Mouse (Mus musculus) left cerebral cortex, postnatal 10 days (tissue): ENCODE measurements around the gene Oaz3. TPM values are rescaled to one million over a fixed set of nuclear protein-coding genes. Genes with fewer than 3 reads are reported as not detected.

Experiments used
- DNase-seq, 2 experiments: peaks; one replicate each; pipeline ENCODE4 v3.0.0; 2021 to 2022; ENCODE audit warnings: low spot score in 2 of 2, mixed read lengths in 1 of 2; ENCODE audit errors: extremely low spot score in 1 of 2
- intact Hi-C: fragments of 180-260 bp; cut with DNase I; formaldehyde crosslinking; loops from one replicate; pipeline ENCODE4 v1.15.1; 2025
- total RNA-seq, 2 experiments: library from RNA; stranded (reverse); gene quantifications; 2 replicates each; pipeline ENCODE4 v1.2.3; 2021

The Oaz3 gene
- total RNA-seq, 2 experiments from 2014 or later = not detected

- DNase-seq = no peak
- intact Hi-C loops = no loop called here
Observed at GRCm38 (mm10) chr3:94463926-94464578, 20.3 kb upstream of the Oaz3 start.

- intact Hi-C loops = loop anchor here (5.0 kb wide), 1 partner anchor 137 kb away; no protein-coding TSS in a partner anchor
Observed at GRCm38 (mm10) chr3:94459834-94460233, 16.1 kb upstream of the Oaz3 start.

DNA sequence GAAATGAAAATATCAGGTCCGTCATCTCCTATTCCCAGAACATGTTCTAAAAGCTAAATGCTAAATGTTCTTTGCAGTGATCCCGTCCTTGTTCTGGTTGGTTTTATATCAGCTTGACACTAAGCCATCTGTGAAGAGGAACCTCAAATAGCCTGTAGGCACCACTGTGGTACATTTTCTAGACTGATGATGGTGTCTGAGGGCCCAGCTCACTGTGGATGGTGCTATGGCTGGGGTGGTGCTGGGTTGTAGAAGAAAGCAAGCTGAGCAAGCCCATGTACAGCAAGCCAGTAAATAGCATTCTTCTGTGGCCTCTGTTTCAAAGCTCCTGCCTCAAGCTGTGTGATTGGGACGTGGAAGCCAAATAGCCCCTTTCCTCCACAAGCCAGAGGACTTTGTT is 13.3 kb upstream of the Oaz3 start:
- intact Hi-C loops = loop anchor here (2.0 to 5.0 kb wide), 2 partner anchors 46 to 140 kb away; no protein-coding TSS in a partner anchor
- no peak for DNase-seq

More at GRCm38 (mm10) chr3:94459834-94460233, 16.1 kb upstream of the Oaz3 start:
- no peak for DNase-seq

DNA sequence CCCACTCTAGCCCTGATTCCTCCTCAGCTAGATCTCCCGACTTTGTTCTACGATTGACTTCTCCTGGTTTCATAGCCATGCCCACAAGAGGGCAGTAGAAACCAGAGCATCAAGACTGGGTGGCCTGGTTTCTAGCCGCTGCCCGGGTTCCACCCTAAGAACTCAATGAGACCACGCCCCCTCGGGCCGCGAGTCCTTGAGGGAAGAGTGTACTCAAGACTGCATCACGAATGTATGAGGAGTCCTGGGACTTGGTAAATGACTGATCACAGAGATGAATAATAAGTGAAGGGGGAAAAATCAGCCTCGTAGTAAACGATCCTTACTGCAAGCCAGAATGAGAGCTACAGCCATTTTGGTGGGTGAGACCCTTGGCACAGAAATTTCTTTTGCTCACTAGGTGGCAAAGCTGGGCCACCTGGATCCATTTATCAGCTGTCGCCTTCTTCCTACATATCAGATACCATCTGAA is 12.8 kb upstream of the Oaz3 start:
- intact Hi-C loops = loop anchor here (2.0 to 5.0 kb wide), 2 partner anchors 46 to 141 kb away; no protein-coding TSS in a partner anchor
- peak; percentile 83 to 88 for DNase-seq

DNA sequence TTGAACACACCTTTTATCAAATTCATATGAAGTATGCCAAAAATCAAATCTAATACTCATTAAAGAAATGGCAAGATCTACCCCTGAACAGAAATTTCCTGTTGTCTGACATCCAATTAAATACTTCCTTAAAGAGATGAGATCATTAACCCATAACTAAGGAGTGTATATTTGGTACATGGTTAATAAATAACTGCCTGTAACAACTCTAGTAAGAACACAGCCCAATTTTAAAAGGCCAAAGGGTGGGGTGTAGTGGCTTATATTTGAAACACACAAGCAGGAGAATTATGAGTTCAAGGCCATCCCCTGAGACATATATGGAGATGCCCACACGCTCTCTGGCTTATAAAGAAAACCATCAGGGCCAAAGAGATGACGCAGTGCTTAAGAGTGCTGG is 5.7 kb upstream of the Oaz3 start:
- DNase-seq = no peak
- intact Hi-C loops = no loop called here

DNA sequence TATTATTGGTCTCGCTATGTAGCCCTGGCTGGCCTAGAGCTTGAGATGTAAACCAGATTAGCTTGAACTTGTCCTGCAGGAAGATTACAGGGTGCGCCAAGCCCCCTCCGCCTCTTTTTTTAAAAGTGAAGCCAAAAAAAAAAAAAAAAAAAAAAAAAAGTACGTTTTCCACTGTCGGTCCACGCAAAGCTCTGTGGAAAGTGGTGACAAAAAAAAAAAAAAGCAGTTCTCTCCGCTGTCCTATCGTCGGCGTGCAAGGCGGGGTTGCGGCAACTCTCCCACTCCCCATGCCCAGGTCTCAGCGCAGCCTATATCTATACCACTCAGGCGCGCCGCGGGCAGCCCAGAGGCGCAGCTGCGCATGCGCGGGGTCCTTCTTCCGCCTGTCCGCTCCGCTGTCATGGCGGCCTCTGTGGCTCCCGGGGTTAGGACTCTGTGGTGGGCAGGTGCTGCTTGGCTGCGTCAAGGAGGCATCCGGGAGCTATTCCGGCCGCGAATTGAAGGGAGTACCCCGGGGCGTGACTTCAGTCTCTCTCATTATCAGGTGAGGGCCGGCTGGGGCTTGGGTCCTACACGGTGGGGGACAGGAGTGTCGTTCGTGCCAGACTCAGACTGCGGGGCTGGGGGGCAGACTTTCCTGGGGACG is 641 bp downstream of the Oaz3 start, which contains the start of gene Mrpl9:
Mrpl9 (plus strand) TSS at position 368 of the 646 bp plus-strand sequence.
- intact Hi-C loops = loop anchor here (2.0 kb wide), 1 partner anchor 76 kb away; no protein-coding TSS in a partner anchor

DNA sequence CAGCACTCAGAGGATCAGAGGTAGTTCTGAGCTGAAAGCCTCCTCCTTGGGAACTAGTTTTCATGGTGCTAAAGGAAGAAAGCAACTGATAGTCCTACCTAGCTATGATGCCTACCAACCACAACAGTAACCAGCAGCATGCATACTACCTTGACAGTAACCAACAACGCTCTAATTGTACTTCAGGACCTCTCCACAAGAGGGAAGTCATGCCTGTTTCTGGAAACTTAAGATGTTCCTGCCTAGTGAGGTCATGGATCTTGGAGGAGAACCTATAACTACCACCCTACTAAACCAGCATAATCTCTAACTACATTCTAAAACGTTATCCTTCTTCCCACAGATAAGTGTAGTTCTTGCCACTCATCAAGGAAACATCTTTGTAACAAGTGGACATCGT is 2.5 kb downstream of the Oaz3 start:
- intact Hi-C loops = no loop called here
- DNase-seq = no peak

More for the DNA sequence above, 641 bp downstream of the Oaz3 start, which contains the start of gene Mrpl9:
- DNase-seq = peak; percentile 90 to 96

DNA sequence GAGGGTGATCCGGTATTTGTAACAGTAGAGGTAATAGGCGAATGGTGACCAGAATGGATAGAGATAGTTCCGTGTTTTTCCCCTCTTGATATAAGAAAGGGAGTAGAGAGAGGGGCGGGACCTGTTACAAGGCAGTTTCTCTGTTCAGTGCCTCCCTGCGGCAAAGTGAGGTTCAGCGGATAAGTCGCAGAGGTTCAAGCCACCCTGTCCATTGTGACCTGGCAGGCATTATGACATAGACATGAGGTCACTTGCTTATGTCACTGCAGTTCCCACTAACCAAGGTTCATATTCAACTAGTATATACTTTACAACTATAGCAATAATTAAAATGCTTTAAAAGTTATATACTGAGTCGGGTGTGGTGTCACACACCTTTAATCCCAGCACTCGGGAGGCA is 7.3 kb downstream of the Oaz3 start:
- intact Hi-C loops = no loop called here

GRCm38 (mm10) chr3:94434305-94434704 is 9.4 kb downstream of the Oaz3 start:
- intact Hi-C loops = no loop called here
- DNase-seq = no peak

More for the DNA sequence above, 7.3 kb downstream of the Oaz3 start:
- no peak for DNase-seq

- no peak for DNase-seq
- intact Hi-C loops = no loop called here
Observed at GRCm38 (mm10) chr3:94430980-94431379, 12.7 kb downstream of the Oaz3 start.

DNA sequence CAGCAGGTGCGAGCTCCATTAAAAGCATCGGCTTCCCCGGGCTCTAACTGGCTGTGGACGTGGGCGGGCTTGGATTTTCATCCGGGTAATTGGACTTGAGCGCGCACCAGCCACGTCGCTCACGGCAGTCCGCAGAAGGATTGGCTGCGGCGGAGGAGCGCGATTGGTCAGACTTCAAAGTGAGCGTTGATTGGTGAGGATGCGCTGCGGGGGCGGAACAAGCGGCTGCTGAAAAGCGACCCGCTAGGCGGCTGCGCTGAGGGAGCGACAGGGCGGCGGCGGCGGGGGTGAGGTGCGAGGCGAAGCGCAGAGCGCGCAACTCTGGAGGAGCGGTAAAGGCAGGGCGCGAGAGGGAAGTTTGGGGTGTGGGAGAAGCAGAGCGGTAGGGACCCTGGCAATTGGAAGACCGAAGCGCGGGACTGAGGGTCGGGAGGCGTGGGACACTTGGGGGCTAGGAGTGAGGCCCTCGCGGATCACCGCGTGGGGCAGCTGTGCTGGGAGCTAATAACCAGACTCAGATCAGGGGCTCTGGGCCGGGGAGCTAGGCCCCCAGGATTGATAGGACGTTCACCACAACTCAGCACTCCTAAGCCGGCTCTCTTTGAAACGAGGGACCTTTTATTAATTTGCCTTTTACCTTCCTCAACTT is 30.6 kb downstream of the Oaz3 start, which contains the start of gene Tdrkh:
Tdrkh (plus strand) TSS at position 243 of the 649 bp plus-strand sequence.
- peak; percentile 99 for DNase-seq
- intact Hi-C loops = loop anchor here (5.0 kb wide), 1 partner anchor 41 kb away; the partner anchor contains the start of gene Rorc

DNA sequence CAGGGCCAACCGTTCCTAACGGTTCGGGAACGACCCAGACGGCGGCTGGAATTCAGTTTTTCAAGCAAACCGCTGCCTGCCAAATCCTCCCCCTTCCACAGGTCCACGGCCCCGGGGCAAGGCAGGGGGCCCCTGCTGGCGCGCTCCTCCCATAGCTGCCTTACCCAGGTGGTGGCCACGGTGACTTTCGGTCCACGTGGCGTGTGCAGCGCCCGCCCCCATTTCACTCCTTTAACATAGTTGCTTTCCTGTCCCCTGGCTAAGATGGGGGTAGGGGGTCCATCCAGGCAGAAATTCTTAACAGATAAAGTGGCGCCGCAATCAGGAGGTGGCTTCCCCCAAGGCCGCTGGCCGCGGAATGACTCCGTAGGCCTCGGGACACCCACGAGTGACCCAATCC is 31.2 kb downstream of the Oaz3 start:
- intact Hi-C loops = loop anchor here (5.0 kb wide), 1 partner anchor 40 kb away; the partner anchor contains the start of gene Rorc
- DNase-seq = peak in 1 of 2 experiments; percentile 54

DNA sequence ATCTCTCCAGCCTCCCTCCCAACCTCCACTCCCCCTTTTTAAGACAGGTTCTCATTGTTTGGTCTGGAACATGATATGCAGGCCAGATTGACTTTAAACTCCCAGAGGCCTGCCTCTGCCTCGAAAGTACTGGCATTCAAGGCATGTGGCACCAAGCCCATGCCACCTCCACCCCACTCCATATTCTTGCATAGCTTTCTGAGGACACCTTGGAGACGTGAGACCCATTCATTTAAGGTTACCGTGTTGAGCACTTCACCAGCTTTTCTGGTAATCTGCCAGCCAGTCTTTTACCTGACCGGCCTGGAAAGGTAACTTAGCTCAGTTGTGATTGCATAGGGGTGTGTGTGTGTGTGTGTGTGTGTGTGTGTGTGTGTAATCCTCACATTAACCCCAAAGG is 38.2 kb downstream of the Oaz3 start:
- DNase-seq = no peak

GRCm38 (mm10) chr3:94404366-94405054 is 39.2 kb downstream of the Oaz3 start:
- DNase-seq = peak in 1 of 2 experiments; percentile 27
- intact Hi-C loops = no loop called here

More for the DNA sequence above, 38.2 kb downstream of the Oaz3 start:
- intact Hi-C loops = no loop called here

GRCm38 (mm10) chr3:94402451-94402850 is 41.3 kb downstream of the Oaz3 start:
- intact Hi-C loops = no loop called here
- no peak for DNase-seq

DNA sequence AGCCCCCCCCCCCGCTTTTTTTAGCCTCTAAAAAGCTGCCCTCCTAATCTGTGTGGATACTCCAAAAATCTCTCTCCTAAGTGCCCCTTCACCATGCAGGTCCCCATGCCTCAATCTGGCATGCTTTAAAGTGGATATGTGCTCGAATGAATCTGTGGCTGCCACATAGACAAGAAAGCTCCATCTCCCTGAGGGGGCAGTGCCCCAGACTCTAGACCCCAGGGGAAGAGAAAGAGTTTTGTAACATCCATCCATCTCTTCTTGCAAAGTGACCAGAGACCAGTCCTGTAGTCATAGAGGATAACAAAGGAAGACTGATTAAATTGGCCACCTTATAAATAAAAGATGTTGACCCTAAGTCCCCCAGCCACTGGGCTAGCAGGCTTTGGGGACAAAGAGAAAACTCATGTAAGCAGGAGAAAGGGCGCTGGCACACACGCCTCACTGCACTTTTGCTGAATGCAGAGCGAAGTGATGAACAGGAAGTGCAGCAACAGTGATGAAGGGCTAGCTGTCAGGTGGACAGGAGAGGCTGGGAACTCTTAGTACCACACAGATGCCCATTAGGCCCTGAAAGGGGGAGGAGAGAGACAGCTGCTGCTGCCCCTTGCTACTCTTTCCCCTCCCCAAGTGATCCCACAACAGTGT is 43.9 kb downstream of the Oaz3 start:
- DNase-seq = no peak
- intact Hi-C loops = no loop called here

DNA sequence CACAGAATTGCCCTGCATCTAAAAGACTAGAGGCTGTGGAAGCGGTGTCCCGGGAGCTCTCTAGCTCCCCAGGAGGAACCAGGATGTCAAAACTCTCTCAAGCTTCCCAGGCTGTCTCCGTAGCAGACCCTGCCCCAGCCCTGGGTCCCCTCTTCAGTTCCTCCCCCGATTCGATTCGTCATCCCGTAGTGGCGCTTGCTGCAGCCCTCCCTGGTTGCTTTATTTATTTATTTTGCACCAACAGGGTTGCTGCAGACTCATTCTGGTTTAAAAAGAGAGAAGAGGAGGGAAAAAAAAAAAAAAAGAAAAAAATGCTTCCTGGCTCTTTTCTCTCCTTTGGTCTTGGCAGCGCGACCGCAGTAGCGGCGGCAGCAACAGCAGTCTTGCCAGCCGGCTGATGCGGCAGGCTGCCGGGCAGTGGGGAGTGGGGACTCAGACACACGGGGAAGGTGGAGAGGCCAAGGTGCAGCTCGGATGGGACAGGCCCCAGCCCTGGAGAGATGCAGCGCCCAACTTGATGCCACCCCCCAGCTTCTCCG is 44.7 kb downstream of the Oaz3 start:
- peak in 1 of 2 experiments; percentile 25 for DNase-seq
- intact Hi-C loops = no loop called here

DNA sequence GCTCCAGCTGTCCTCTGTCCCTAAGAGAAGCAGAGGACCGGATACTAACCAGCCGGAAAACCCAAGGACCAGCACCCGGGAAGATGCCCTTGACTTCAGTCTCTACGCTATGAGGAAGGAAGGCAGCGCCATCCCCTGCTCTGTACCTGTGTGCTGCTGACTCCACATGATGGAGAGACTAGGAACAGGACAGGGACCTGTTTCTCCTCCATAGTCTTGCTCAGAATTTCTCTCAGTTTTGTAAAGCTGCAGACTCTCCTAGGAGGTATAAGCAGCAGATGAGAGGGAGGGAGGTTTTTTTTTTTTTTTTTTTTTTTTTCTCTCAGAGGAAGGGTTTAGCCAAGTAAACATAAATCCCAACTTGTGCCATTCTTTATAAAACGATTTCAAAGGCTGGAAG is 45.5 kb downstream of the Oaz3 start, which contains the start of gene Lingo4:
Lingo4 (plus strand) TSS at position 301 of the 400 bp plus-strand sequence.
- intact Hi-C loops = no loop called here
- no peak for DNase-seq
